Comparison of ENCODE assay signal across 11 mouse cellular contexts in genomic region chr2:128140183-128140582, GRCm38 (mm10). TPM values are rescaled to one million over a fixed set of nuclear protein-coding genes. Genes with fewer than 3 reads are reported as not detected.
DNase-seq lines count a peak whose midpoint lies in the region; ATAC-seq lines count a peak whose summit lies in the region.
"Had no signal": no experiment of that assay in that cellular context is flagged by ENCODE, and none has a peak within 500 bp of the region (broad histone marks: within the 10 kb centered on the region; RNA-seq: fewer than 3 reads in every experiment).

No protein-coding gene starts in this region.

- WGBS in forebrain, embryonic 13.5 days, result 89% methylated on average over 3 of the region's 3 CpGs
- WGBS in forebrain, embryonic 11.5 days, result 83% methylated on average over 3 of the region's 3 CpGs
- WGBS in kidney, embryonic 14.5 days, result 69% methylated on average over 3 of the region's 3 CpGs
- 78% methylated on average over 3 of the region's 3 CpGs for WGBS in midbrain, embryonic 15.5 days

- H3K4me3 ChIP-seq in forebrain, embryonic 13.5 days, result no peak overlapping the region
- H3K4me3 ChIP-seq in forebrain, embryonic 11.5 days (ENCODE audit: low read depth, low read length), result no peak overlapping the region
- no peak overlapping the region for H3K4me3 ChIP-seq in kidney, embryonic 14.5 days (ENCODE audit: low read length)
- H3K4me3 ChIP-seq in midbrain, embryonic 15.5 days, result no peak overlapping the region
- H3K4me3 ChIP-seq: erythroblast, embryonic 14.5 days had no signal

- H3K9me3 ChIP-seq in forebrain, embryonic 13.5 days (replicated peaks), result no peaks in the 10 kb centered on the region
- H3K9me3 ChIP-seq in forebrain, embryonic 11.5 days (ENCODE audit: control insufficient read depth, low read length), result no peaks in the 10 kb centered on the region
- H3K9me3 ChIP-seq in kidney, embryonic 14.5 days (ENCODE audit: control insufficient read depth, low read length), result no peaks in the 10 kb centered on the region
- H3K9me3 ChIP-seq in midbrain, embryonic 15.5 days, result no peaks in the 10 kb centered on the region

- H3K4me2 ChIP-seq in forebrain, embryonic 13.5 days, result no peak overlapping the region
- no peak overlapping the region for H3K4me2 ChIP-seq in forebrain, embryonic 11.5 days (ENCODE audit: low read depth, low read length, severe bottlenecking)
- no peak overlapping the region for H3K4me2 ChIP-seq in kidney, embryonic 14.5 days (replicated peaks; ENCODE audit: low read depth, low read length)
- peak overlapping the region; percentile 22; the same call in 1 of the 2 replicates for H3K4me2 ChIP-seq in midbrain, embryonic 15.5 days

- peaks cover 33% of the 10 kb centered on the region for H3K4me1 ChIP-seq in forebrain, embryonic 13.5 days
- no peaks in the 10 kb centered on the region for H3K4me1 ChIP-seq in forebrain, embryonic 11.5 days (replicated peaks; ENCODE audit: control insufficient read depth, insufficient read depth, low read length)
- peaks cover 19% of the 10 kb centered on the region for H3K4me1 ChIP-seq in kidney, embryonic 14.5 days (ENCODE audit: control insufficient read depth, insufficient read depth, low read length)
- H3K4me1 ChIP-seq in midbrain, embryonic 15.5 days, result peaks cover 17% of the 10 kb centered on the region

- no peak for ATAC-seq in forebrain, embryonic 13.5 days
- ATAC-seq in forebrain, embryonic 11.5 days (replicated peaks; ENCODE audit: low FRiP score), result no peak
- ATAC-seq in kidney, embryonic 14.5 days (ENCODE audit: low FRiP score, low TSS enrichment), result peak; percentile 33; the same call in 1 of the 2 replicates
- ATAC-seq in midbrain, embryonic 15.5 days (replicated peaks), result peak; percentile 51
- ATAC-seq: inflammation-experienced regulatory T-cells, adult 6 months had no signal

- H3K27ac ChIP-seq in forebrain, embryonic 13.5 days, result peak overlapping the region; percentile 7; the same call in 1 of the 2 replicates
- no peak overlapping the region for H3K27ac ChIP-seq in forebrain, embryonic 11.5 days (ENCODE audit: low read depth, low read length)
- H3K27ac ChIP-seq in kidney, embryonic 14.5 days (ENCODE audit: low read depth, low read length), result no peak overlapping the region
- peak overlapping the region; percentile 55 for H3K27ac ChIP-seq in midbrain, embryonic 15.5 days

- H3K27me3 ChIP-seq in forebrain, embryonic 13.5 days, result no peaks in the 10 kb centered on the region
- no peaks in the 10 kb centered on the region for H3K27me3 ChIP-seq in forebrain, embryonic 11.5 days (ENCODE audit: control insufficient read depth, insufficient read depth, low read length)
- no peaks in the 10 kb centered on the region for H3K27me3 ChIP-seq in kidney, embryonic 14.5 days (ENCODE audit: control insufficient read depth, insufficient read depth, low read length)
- H3K27me3 ChIP-seq in midbrain, embryonic 15.5 days (replicated peaks), result no peaks in the 10 kb centered on the region

- peaks cover 15% of the 10 kb centered on the region for H3K36me3 ChIP-seq in forebrain, embryonic 13.5 days (ENCODE audit: poor library complexity, severe bottlenecking)
- no peaks in the 10 kb centered on the region for H3K36me3 ChIP-seq in forebrain, embryonic 11.5 days (ENCODE audit: control insufficient read depth, insufficient read depth, low read length)
- H3K36me3 ChIP-seq in kidney, embryonic 14.5 days (ENCODE audit: control insufficient read depth, insufficient read depth, low read length), result peaks cover 45% of the 10 kb centered on the region
- no peaks in the 10 kb centered on the region for H3K36me3 ChIP-seq in midbrain, embryonic 15.5 days (replicated peaks)

- no peak overlapping the region for H3K9ac ChIP-seq in forebrain, embryonic 13.5 days
- H3K9ac ChIP-seq in forebrain, embryonic 11.5 days (ENCODE audit: low read length), result no peak overlapping the region
- no peak overlapping the region for H3K9ac ChIP-seq in kidney, embryonic 14.5 days (ENCODE audit: low read depth, low read length)
- H3K9ac ChIP-seq in midbrain, embryonic 15.5 days, result no peak overlapping the region

- no peak for DNase-seq in forebrain, embryonic 11.5 days (ENCODE audit: low spot score)
- no peak for DNase-seq in kidney, adult 18-20 months
- peak; percentile 15 for DNase-seq in ES-CJ7 (ENCODE audit: low read depth, low spot score)
- DNase-seq in left cerebral cortex, adult 8-10 months (ENCODE audit: low spot score in 2 of 2), result no peak
- DNase-seq in embryo, embryonic 11 days, result no peak
- DNase-seq: cerebellum, adult 2 months had no signal

RNA-seq across cellular contexts. Expression of gene Bcl2l11, which starts 14.3 kb away (rescaled TPM):
- 11.0 and 12.1 TPM in 2 replicates for polyA plus RNA-seq in forebrain, embryonic 13.5 days (2015; fragmentation: Nextera tagmentation; extraction: Ambion mirVana)
- 16.8 and 17.7 TPM in 2 replicates for polyA plus RNA-seq in forebrain, embryonic 11.5 days (2014; fragmentation: Nextera tagmentation; extraction: Ambion mirVana)
- 20.0 and 31.6 TPM in 2 replicates for polyA plus RNA-seq in kidney, embryonic 14.5 days (2014; fragmentation: Nextera tagmentation; extraction: Ambion mirVana)
- 11.8 and 12.0 TPM in 2 replicates for polyA plus RNA-seq in midbrain, embryonic 15.5 days (2015; fragmentation: Nextera tagmentation; extraction: Ambion mirVana)
- total RNA-seq in left cerebral cortex, adult 8-10 months (2022), result 1 to 10 TPM; 5.2 to 5.9 (median 5.4) TPM

Comparison
In these comparisons a context has a peak if more than half of its experiments do, and no peak if none do; other contexts are left out.
1. H3K27ac ChIP-seq: peak in forebrain, embryonic 13.5 days (single experiment) and midbrain, embryonic 15.5 days (single experiment); none in forebrain, embryonic 11.5 days (single experiment) and kidney, embryonic 14.5 days (single experiment).
2. ATAC-seq: peak in kidney, embryonic 14.5 days (single experiment) and midbrain, embryonic 15.5 days (single experiment); none in forebrain, embryonic 13.5 days (single experiment) and forebrain, embryonic 11.5 days (single experiment).